Mouse (Mus musculus) ES-E14 (cell line): ENCODE data around the gene Anapc2.

Experiments
- CHD2 ChIP-seq: IDR thresholded peaks from 2 replicates; pipeline ENCODE4 v1.6.1; 2014; ENCODE audit warnings: mild to moderate bottlenecking, low read depth, low read length, inconsistent platforms
- HCFC1 ChIP-seq: IDR thresholded peaks from 2 replicates; pipeline ENCODE4 v1.6.1; 2012; ENCODE audit warnings: low read length, inconsistent platforms, borderline replicate concordance; ENCODE audit not compliant: insufficient read depth
- MAFK ChIP-seq: IDR thresholded peaks from 2 replicates; pipeline ENCODE4 v1.6.1; 2014; ENCODE audit warnings: mild to moderate bottlenecking, low read depth, low read length, inconsistent platforms; ENCODE audit not compliant: insufficient read depth
- ZC3H11A ChIP-seq: IDR thresholded peaks from 2 replicates; pipeline ENCODE4 v1.6.1; 2012; ENCODE audit warnings: low read depth, mild to moderate bottlenecking, inconsistent platforms, low read length, borderline replicate concordance
- ZNF384 ChIP-seq: IDR thresholded peaks from 2 replicates; pipeline ENCODE4 v1.6.1; 2012; ENCODE audit warnings: low read depth, low read length, inconsistent platforms

DNA sequence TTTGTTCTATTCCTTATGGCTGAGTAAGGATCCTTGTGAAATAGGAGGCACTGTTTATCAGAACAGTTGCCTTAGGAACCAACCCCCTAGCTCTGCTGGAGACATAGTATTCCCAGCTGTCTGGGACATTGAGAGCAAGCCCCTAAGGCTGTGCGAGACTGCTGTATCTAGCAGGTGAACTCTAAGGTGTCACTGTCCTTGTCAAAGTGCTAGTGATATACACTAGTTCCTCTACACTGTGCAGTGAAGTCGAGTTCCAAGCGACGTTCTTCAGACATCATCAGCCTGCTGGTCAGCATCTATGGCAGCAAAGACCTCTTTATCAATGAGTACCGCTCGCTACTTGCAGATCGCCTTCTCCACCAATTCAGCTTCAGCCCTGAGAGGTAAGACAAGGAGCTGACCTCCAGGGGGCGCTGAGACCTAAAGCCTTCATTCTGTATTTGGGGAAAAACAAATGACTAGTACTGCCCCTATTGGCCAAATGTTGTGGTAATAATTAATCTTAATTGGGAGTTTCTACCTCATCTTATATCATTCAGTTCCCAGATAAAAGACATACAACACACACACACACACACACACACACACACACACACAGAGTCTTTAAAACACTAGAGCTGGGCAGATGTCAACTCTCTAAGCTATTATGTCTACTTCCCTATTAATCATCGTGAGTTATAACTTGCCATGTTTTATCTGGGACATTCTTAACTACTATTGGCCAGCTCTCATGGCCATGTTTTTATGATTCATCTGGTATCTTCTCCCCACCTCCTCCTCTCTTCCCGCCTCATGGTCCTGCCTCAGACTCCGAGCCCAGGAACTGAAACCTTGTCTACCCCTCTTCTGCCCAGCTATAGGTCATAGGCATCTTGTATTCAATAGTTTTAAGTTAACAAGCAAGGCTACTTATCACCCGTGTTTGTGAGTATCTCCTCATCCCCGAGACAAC lies 6.9 kb downstream of the Anapc2 start:
- no peak for TF ChIP-seq ZNF384
- TF ChIP-seq MAFK: no peak
- TF ChIP-seq ZC3H11A: peak; percentile 43
- no peak for TF ChIP-seq HCFC1
- TF ChIP-seq CHD2: no peak
